Mouse (Mus musculus): ENCODE data around the gene Cntnap4.

Cntnap4 gene

GRCm38 (mm10) chr8:112569471-112570141 is at the start of gene Cntnap4:
Gene Cntnap4 (plus strand): TSS chr8:112570043.
- peak; percentile 67 for DNase-seq

GRCm38 (mm10) chr8:112557376-112557775 is 12.5 kb upstream of the Cntnap4 start:
- DNase-seq: no peak

GRCm38 (mm10) chr8:112570541-112570940 is 698 bp downstream of the Cntnap4 start:
- peak; percentile 11 for DNase-seq

DNA sequence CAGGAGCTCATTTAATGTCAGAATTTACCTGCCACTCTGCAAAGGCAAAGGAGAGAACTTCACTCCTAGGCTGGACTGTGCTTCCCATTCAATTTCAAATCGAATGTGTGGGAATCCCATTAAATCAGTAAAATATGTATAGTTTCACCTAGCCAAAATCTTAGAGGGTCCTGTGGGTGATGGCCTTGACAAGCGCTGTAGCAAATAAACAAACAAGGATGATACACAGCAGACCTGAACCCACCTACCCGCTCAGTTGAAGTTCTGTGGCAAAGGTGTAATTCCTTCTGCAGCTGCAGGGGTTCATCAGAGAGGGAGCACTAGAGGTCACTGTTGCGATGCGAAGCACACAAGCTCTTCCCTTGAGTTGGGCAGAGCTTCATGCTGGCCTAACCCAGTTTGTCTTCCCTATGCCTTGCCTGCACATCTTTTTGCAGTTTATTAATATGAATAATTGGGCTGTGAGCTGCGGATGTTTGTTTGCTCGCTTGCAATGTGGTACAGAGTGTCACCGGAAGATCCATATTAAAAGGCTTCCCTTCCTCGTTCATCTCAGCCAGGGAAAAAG is 1.6 kb downstream of the Cntnap4 start:
- DNase-seq: peak; percentile 68

DNA sequence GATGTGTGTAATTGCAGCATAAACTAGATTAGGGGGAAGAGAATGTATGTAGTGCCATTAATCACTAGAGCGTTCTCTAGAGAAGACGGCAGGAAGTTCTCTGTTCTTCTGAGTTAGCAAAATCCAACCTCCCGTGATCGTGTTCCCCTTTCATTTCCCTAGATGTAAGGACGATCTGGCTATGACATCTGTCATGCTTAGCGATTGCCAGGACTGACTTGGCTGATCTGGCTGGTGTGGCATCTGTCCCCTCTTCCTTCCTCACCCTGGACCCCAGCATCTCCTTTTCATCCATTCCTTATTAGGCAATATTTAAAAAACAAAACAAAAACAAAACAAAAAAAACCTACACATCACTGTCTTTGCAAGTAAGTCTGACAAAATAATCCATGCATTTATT is 11.6 kb downstream of the Cntnap4 start:
- no peak for DNase-seq

DNA sequence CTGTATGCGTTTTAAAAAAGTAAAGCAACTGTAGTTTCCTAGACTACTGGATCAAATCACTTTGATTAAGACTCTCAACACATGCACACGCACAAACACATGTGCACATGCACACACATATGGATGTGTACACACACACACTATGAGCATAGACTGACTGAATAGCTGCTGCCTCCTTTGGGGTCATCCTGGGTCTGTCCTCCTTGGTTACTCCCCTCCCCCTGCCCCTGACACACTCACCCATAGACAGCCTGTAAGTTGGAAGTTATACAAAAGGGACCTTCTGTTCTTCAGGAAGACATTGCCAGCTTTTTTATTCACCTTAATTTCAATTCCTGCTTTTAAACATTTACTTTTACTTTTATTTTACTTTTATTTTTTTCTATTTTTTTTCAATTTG is 13.6 kb downstream of the Cntnap4 start:
- DNase-seq: no peak

DNA sequence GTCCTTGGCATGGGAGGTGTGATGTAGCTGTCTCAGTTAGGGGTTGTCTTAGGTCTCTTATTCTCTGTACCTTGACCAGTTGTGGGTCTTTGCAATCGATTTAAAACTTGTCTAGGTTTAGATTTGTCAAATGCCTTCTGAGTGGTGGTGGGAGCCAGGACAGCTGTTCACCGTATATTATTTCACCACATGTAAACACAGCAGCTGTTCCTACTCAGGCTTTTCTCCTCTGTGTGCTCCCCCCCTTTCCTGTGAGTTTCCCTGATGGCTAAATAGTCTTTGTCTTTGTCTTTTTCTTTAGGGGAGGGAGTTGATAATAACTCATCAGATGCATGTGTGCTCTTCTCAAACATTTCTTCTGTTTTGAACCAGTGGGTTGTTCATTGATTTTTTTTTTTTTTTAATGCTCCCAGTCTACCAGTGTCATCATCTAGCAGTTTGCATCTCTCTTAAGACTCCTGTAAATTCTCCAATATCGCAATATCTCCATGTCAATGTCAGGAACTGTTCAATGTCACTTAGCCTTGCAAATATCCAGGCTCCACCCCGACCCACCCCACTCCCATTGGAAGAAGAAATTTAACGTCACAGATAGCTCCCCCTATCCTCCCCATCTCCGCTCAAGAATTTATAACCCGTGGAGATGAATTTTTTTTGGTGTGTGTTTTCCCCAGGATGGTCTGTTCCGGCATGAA is 18.7 kb downstream of the Cntnap4 start:
- peak; percentile 19 for DNase-seq

DNA sequence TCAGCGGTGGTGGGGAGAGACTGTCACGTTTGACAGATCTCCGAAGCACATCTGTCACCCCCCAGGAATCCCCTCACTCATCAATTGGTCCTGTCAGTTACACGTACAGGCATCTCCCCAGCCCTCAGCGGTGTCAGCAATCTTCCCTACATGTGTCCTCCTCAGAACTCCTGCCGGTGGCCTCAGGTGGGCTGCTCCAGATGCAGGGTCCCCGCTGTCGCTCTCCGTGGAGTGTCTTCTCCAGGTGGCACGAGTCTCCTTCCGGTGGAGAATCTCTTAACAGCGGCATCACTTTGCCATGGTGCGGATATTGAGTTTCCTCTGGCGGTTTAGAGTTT is 19.2 kb downstream of the Cntnap4 start:
- DNase-seq: no peak

DNA sequence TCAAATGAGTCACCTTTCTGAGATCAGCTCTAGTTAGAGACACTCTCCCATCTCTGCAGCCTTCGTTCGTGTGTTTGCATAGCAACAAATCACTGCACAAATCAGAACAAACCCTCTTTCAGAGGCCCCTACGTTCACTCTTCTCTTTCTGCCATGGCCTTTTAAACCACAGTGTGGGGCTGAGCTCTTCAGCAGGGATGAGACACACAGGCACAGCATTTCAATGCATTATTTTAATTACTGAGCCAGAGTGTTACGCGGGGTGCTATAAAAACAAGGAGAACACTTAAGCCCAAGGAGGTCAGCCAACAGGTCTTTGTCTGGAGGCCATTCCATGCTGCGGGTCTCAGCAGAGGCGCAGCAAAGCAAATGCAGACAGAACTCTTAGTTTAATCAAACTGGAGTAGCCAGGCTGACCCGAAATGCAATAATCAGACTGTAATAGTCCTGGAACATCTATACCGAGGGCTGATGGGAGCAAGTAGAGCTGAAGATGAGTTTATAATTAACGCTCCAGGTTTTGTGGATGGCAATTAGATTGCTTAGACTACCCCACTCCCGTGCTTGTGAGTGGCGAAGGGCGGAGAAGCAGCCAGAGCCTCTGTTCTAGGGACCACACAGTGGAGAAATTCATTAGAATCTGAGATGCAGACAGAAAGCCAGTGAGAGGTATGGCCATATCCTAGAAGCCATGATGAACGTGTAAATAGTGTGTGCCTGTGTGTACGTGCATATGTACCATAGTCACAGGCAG is 26.4 kb downstream of the Cntnap4 start:
- DNase-seq: no peak

GRCm38 (mm10) chr8:112599975-112600374 is 30.1 kb downstream of the Cntnap4 start:
- no peak for DNase-seq

GRCm38 (mm10) chr8:112601150-112601549 is 31.3 kb downstream of the Cntnap4 start:
- DNase-seq: no peak

DNA sequence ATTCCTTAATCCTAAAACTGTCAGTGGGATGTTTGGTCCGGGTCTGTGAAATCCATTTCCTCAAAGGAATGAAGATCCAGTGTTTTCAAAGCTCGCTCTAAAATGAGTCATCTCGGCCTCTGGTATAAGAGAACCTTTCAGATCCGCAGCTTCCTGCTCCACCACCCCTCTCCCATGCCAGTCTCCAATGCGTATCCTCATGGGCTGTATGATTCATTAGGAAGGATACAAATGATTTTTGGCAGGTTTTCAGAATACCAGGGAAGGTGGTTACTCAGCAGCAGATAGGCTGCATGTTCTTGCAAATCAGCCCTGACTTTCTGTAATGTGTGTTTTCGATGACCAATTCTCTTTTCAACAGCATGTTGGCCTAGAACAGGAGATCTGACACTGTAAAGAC is 40.3 kb downstream of the Cntnap4 start:
- no peak for DNase-seq

GRCm38 (mm10) chr8:112628791-112629190 is 58.9 kb downstream of the Cntnap4 start:
- DNase-seq: no peak

- no peak for DNase-seq
Observed at GRCm38 (mm10) chr8:112652657-112653056, 82.8 kb downstream of the Cntnap4 start.

DNA sequence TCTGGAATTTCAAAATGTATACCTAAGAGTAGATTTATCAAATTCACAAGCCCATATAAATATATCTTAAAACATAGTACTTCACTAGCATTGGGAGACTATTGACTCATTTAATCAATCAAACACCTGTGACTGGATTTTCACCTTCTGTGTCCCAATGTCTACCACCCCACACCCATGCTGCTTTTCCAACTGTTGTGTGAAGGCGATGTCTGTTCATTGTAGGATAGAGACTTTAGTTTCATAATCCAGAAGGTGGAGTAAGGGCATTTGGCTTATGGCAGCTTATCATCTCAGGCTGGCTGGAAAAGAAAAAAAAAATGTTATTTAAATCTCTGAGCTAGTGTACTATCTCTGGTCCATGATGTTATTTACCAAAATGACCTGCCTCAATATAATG is 83.4 kb downstream of the Cntnap4 start:
- no peak for DNase-seq

- no peak for DNase-seq
Observed at GRCm38 (mm10) chr8:112653994-112654393, 84.2 kb downstream of the Cntnap4 start.

- no peak for DNase-seq
Observed at GRCm38 (mm10) chr8:112664067-112664466, 94.2 kb downstream of the Cntnap4 start.

- DNase-seq: peak; percentile 22
Observed at GRCm38 (mm10) chr8:112674671-112675070, 104.8 kb downstream of the Cntnap4 start.

DNA sequence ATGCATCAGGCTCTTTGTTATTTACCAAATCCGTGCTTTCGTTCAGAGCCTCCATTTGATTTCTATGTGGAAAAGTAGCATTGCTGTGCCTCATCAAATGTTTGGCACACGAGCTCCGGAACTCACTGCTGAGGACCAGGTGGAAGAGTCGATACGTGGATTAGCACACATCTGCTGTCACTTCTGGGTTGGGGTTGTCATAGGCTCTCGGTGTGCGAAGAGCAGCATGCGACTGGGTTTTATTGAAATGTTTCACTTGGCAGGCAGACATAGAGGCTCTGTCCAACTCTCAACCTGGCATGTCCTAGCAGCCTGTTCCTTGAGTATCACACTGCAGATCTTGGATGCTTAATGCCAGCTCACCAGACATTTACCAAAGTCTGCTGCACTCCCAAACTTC is 111.9 kb downstream of the Cntnap4 start:
- no peak for DNase-seq

- no peak for DNase-seq
Observed at GRCm38 (mm10) chr8:112695708-112696107, 125.9 kb downstream of the Cntnap4 start.

DNA sequence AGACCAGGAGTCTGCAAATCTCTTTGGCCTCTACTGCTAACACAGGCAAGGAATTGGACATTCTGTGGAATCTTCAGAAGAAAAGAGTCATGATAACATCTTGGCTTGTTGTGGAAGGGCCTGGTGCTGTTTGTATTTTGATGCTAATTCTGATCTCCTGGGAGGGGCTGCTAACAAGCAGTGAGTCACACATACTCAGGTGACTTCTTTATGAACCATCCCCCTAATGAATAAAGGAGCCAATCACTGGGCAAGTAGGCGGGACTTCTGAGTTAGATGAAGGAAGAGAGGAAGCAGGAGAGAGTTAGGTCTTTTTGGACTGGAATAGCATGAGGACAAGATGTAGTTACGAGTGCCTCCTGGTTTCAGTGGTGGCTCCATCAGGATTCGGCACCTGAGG is 128.3 kb downstream of the Cntnap4 start:
- DNase-seq: no peak

DNA sequence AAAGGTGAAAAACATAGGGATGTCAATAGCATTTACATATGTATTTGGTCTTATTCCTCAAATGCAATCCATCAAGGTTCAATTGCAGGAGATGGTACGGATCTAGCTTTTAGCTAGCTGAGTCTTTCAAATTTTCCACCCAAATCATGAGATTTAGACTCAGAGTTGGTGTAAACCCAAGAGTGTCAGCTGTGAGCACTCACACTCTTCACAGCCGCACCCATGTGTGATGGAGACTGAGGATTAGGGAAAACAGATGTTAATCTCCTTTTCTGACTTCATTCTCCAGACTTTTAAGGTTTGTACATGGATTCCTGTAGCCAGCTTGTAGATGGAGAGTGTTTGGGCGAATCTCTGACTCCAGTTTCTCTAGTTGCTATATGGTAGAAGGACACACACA is 147.1 kb downstream of the Cntnap4 start:
- no peak for DNase-seq

DNA sequence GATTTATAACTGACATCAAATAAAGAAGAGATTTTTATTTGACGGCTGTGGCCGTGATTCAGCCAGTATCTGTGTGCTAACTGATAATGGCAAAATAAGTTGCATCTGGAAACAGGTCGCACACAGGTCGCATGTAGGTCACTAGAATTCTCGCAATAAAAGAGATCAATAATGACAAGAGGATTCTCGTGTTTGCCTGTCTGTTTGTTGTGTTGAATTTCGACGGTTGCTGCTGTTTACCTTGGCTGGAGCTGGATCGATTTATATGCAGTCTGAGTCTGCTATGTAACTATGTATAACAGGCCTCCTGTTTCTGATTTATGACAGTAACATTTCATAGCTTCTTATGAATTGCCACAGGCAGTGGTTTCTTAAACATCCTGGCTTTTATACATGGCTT is 155.1 kb downstream of the Cntnap4 start:
- DNase-seq: no peak

Measured in retina, postnatal 1 day (tissue).